Mouse (Mus musculus) cerebellum, adult 2 months (tissue): ENCODE results near the gene Grk4. TPM values are rescaled to one million over a fixed set of nuclear protein-coding genes. Genes with fewer than 3 reads are reported as not detected.

Experiments
- DNase-seq, 2 experiments: peaks; one replicate each; pipeline ENCODE4 v3.0.0; 2021
- H3K27ac ChIP-seq: fragments of 200-500 bp; 2 replicates; pipeline ENCODE4 v1.5.1; 2012; ENCODE audit warnings: low read length, control low read depth, inconsistent platforms; ENCODE audit not compliant: insufficient read depth
- H3K27me3 ChIP-seq: fragments of 200-500 bp; 2 replicates; pipeline ENCODE4 v1.6.1; 2012; ENCODE audit warnings: inconsistent platforms, mild to moderate bottlenecking, low read length, moderate library complexity; ENCODE audit not compliant: control insufficient read depth, insufficient read depth
- H3K4me1 ChIP-seq: fragments of 200-500 bp; 2 replicates; pipeline ENCODE4 v1.6.1; 2011; ENCODE audit warnings: low read length; ENCODE audit not compliant: control insufficient read depth, insufficient read depth
- H3K4me3 ChIP-seq: fragments of 200-500 bp; replicated peaks from 2 replicates; pipeline ENCODE3; 2011; ENCODE audit warnings: mild to moderate bottlenecking, low read depth, low read length, control low read depth; ENCODE audit not compliant: insufficient read depth
- CTCF ChIP-seq: fragments of 200-500 bp; IDR thresholded peaks from 2 replicates; pipeline ENCODE4 v1.5.1; 2011; ENCODE audit warnings: low read depth, mild to moderate bottlenecking, control low read depth, low read length, moderate library complexity, borderline replicate concordance; ENCODE audit not compliant: insufficient read depth
- POLR2A ChIP-seq: fragments of 200-500 bp; IDR thresholded peaks from 2 replicates; pipeline ENCODE4 v1.6.1; 2011; ENCODE audit warnings: low read length, control low read depth, borderline replicate concordance; ENCODE audit not compliant: insufficient read depth
- WGBS: fragments of 180-500 bp; shearing (Covaris S2); methylation state at CpG from one replicate; pipeline ENCODE4 v1.1.7; 2018; 5-methylcytosine and 5-hydroxymethylcytosine counted together
- polyA plus RNA-seq: library from polyadenylated mRNA; depleted of rRNA; stranded (reverse); fragments of >200 nt; gene quantifications from 2 replicates; pipeline ENCODE4 v1.2.3, GENCODE M21; 2012

Gene Grk4
- polyA plus RNA-seq, 1 experiment, result 4.6 TPM

- Histone ChIP-seq H3K4me3 (no peak overlapping the region), H3K27ac (no peak overlapping the region), H3K27me3 (no peaks in the 10 kb centered on the region), H3K4me1 (peaks cover 12% of the 10 kb centered on the region)
- TF ChIP-seq CTCF, result no peak
- TF ChIP-seq POLR2A, result no peak
- WGBS, result 75% methylated on average over 7 of the region's 7 CpGs
- DNase-seq, result no peak
Measured at GRCm38 (mm10) chr5:34637591-34638156, 22.5 kb upstream of the Grk4 start.

- no peaks in the 10 kb centered on the region for H3K4me1 ChIP-seq
- DNase-seq, result no peak
- no peak for TF ChIP-seq CTCF
- TF ChIP-seq POLR2A, result no peak
- no peaks in the 10 kb centered on the region for H3K27me3 ChIP-seq
- 92% methylated on average over 3 of the region's 3 CpGs for WGBS
- H3K4me3 ChIP-seq, result no peak overlapping the region
- H3K27ac ChIP-seq, result no peak overlapping the region
Measured at GRCm38 (mm10) chr5:34641991-34642390, 18.2 kb upstream of the Grk4 start.

GRCm38 (mm10) chr5:34642932-34643331, 17.2 kb upstream of the Grk4 start:
- WGBS, result 37% methylated on average over 5 of the region's 5 CpGs
- peak; percentile 43 to 49 for DNase-seq
- Histone ChIP-seq H3K27ac (no peak overlapping the region), H3K4me1 (no peaks in the 10 kb centered on the region), H3K27me3 (no peaks in the 10 kb centered on the region), H3K4me3 (no peak overlapping the region)
- TF ChIP-seq POLR2A (no peak), CTCF (peak; percentile 54; the same call in 1 of the 2 replicates)

- no peak overlapping the region for H3K27ac ChIP-seq
- DNase-seq, result peak; percentile 51 to 59
- no peaks in the 10 kb centered on the region for H3K27me3 ChIP-seq
- 39% methylated on average over 4 of the region's 4 CpGs for whole genome bisulfite sequencing
- no peak overlapping the region for H3K4me3 ChIP-seq
- no peaks in the 10 kb centered on the region for H3K4me1 ChIP-seq
- no peak for TF ChIP-seq POLR2A
- TF ChIP-seq CTCF, result peak; percentile 82
Measured at GRCm38 (mm10) chr5:34647581-34647980, 12.6 kb upstream of the Grk4 start.

GRCm38 (mm10) chr5:34652961-34653360, 7.2 kb upstream of the Grk4 start:
- Histone ChIP-seq H3K4me3 (no peak overlapping the region), H3K4me1 (no peaks in the 10 kb centered on the region), H3K27me3 (no peaks in the 10 kb centered on the region), H3K27ac (no peak overlapping the region)
- DNase-seq, result no peak
- TF ChIP-seq POLR2A, result no peak
- WGBS, result 95% methylated on average over 5 of the region's 5 CpGs

- Histone ChIP-seq H3K27ac (no peak overlapping the region), H3K4me3 (no peak overlapping the region), H3K4me1 (no peaks in the 10 kb centered on the region), H3K27me3 (no peaks in the 10 kb centered on the region)
- WGBS, result 53% methylated on average over 9 of the region's 9 CpGs
- no peak for TF ChIP-seq CTCF
- TF ChIP-seq POLR2A, result no peak
- no peak for DNase-seq
Measured at GRCm38 (mm10) chr5:34654881-34655280, 5.3 kb upstream of the Grk4 start.

- Histone ChIP-seq H3K4me3 (no peak overlapping the region), H3K27ac (no peak overlapping the region), H3K4me1 (no peaks in the 10 kb centered on the region), H3K27me3 (no peaks in the 10 kb centered on the region)
- TF ChIP-seq POLR2A (no peak), CTCF (no peak)
- no peak for DNase-seq
- 95% methylated on average over 8 of the region's 8 CpGs for WGBS
Measured at GRCm38 (mm10) chr5:34657556-34657955, 2.6 kb upstream of the Grk4 start.

GRCm38 (mm10) chr5:34660591-34661130, 482 bp downstream of the Grk4 start:
- Histone ChIP-seq H3K27me3 (no peaks in the 10 kb centered on the region), H3K4me1 (no peaks in the 10 kb centered on the region), H3K27ac (peak overlapping the region; percentile 15; the same call in 1 of the 2 replicates), H3K4me3 (peak overlapping the region; percentile 68)
- TF ChIP-seq CTCF, result no peak
- TF ChIP-seq POLR2A, result no peak
- under 1% methylated on average over 57 of the region's 57 CpGs for WGBS
- no peak for DNase-seq
